Mouse (Mus musculus) stomach, embryonic 14.5 days (tissue): ENCODE measurements around the gene Psmd9. TPM values are rescaled to one million over a fixed set of nuclear protein-coding genes. Genes with fewer than 3 reads are reported as not detected.

Experiments used
- ATAC-seq: fragments of 200-750 bp; cut with Nextera tagmentation; 2 replicates; pipeline ENCODE4 v1.8.0; 2017; ENCODE audit warnings: low read depth, moderate TSS enrichment; ENCODE audit not compliant: insufficient number of reproducible peaks, insufficient read depth, low FRiP score
- H3K27ac ChIP-seq: fragments of 300-500 bp; sonication (generic); 2 replicates; pipeline ENCODE4 v1.5.1; 2014; ENCODE audit warnings: mild to moderate bottlenecking, low read length, moderate library complexity, mixed read lengths
- H3K27me3 ChIP-seq: fragments of 300-500 bp; sonication (generic); 2 replicates; pipeline ENCODE4 v1.6.1; 2014; ENCODE audit warnings: low read length, control low read depth, mixed read lengths; ENCODE audit not compliant: control insufficient read depth, insufficient read depth
- H3K36me3 ChIP-seq: fragments of 300-500 bp; sonication (generic); 2 replicates; pipeline ENCODE4 v1.6.1; 2014; ENCODE audit warnings: mild to moderate bottlenecking, control low read depth, low read length, moderate library complexity, mixed read lengths; ENCODE audit not compliant: control insufficient read depth, insufficient read depth
- H3K4me1 ChIP-seq: fragments of 300-500 bp; sonication (generic); 2 replicates; pipeline ENCODE4 v1.6.1; 2014; ENCODE audit warnings: low read length, control low read depth, mixed read lengths; ENCODE audit not compliant: control insufficient read depth, insufficient read depth
- H3K4me2 ChIP-seq: fragments of 300-500 bp; sonication (generic); replicated peaks from 2 replicates; pipeline ENCODE4 v1.6.1; 2014; ENCODE audit warnings: low read depth, low read length, control low read depth
- H3K4me3 ChIP-seq: fragments of 300-500 bp; sonication (generic); 2 replicates; pipeline ENCODE4 v1.5.1; 2014; ENCODE audit warnings: low read depth, low read length, control low read depth
- H3K9ac ChIP-seq: fragments of 300-500 bp; sonication (generic); replicated peaks from 2 replicates; pipeline ENCODE4 v1.6.1; 2014; ENCODE audit warnings: low read depth, mild to moderate bottlenecking, control low read depth, low read length, moderate library complexity, mixed read lengths
- H3K9me3 ChIP-seq: fragments of 300-500 bp; sonication (generic); 2 replicates; pipeline ENCODE4 v1.6.1; 2016; ENCODE audit warnings: low read depth, low read length, control low read depth; ENCODE audit not compliant: control insufficient read depth
- WGBS: fragments of 180-500 bp; shearing (Covaris S2); extraction: QIAGEN DNeasy Blood & Tissue Kit; methylation state at CpG from one replicate; pipeline ENCODE4 v1.1.7; 2014; 5-methylcytosine and 5-hydroxymethylcytosine counted together
- polyA plus RNA-seq: library from polyadenylated mRNA; unstranded; fragments of >200 nt; fragmentation: Nextera tagmentation; extraction: Ambion mirVana; gene quantifications from 2 replicates; pipeline ENCODE4 v1.2.1, GENCODE M21; 2014

The Psmd9 gene
- polyA plus RNA-seq, 1 experiment from 2014 or later, result 82.3 TPM

- H3K36me3 ChIP-seq, result peaks cover 7% of the 10 kb centered on the region; the same call in 1 of the 2 replicates
- no peak overlapping the region for H3K4me2 ChIP-seq
- 88% methylated on average over 9 of the region's 9 CpGs for WGBS
- peaks cover 31% of the 10 kb centered on the region for H3K4me1 ChIP-seq
- H3K9me3 ChIP-seq, result no peaks in the 10 kb centered on the region
- H3K4me3 ChIP-seq, result no peak overlapping the region
- no peak for ATAC-seq
- no peak overlapping the region for H3K9ac ChIP-seq
- H3K27me3 ChIP-seq, result no peaks in the 10 kb centered on the region
- no peak overlapping the region for H3K27ac ChIP-seq
Observed at GRCm38 (mm10) chr5:123130030-123130813, 39.0 kb upstream of the Psmd9 start.

DNA sequence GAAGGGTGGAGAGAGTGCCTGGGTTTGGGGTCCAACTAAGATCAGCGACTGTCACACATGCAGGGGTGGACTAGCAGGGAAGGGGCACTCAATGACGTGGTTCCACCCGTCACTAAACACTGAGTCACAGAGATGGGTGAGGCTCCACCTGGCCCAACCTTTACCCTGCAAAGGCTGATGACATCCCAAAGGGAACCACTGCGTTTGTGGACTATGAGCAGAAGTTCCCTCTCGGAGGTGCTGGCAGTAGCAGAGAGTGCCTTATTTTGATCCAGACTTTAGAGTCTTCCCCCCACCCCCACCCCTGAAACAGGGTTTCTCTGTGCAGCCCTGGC lies 38.4 kb upstream of the Psmd9 start:
- H3K4me1 ChIP-seq, result peaks cover 36% of the 10 kb centered on the region
- no peak for ATAC-seq

GRCm38 (mm10) chr5:123132308-123133071 lies 36.7 kb upstream of the Psmd9 start, which contains the start of gene Rhof:
TSS of gene Rhof (minus strand) at chr5:123132692.
- ATAC-seq, result peak; percentile 25; the same call in 1 of the 2 replicates
- peak within 1 kb of the TSS; percentile 31 for H3K4me3 ChIP-seq

More for the DNA sequence above, 38.4 kb upstream of the Psmd9 start:
- Histone ChIP-seq H3K36me3 (peaks cover 7% of the 10 kb centered on the region; the same call in 1 of the 2 replicates), H3K27ac (no peak overlapping the region), H3K9ac (no peak overlapping the region), H3K4me3 (no peak overlapping the region), H3K4me2 (no peak overlapping the region), H3K9me3 (no peaks in the 10 kb centered on the region), H3K27me3 (no peaks in the 10 kb centered on the region)
- WGBS, result 80% methylated on average over 5 of the region's 5 CpGs

DNA sequence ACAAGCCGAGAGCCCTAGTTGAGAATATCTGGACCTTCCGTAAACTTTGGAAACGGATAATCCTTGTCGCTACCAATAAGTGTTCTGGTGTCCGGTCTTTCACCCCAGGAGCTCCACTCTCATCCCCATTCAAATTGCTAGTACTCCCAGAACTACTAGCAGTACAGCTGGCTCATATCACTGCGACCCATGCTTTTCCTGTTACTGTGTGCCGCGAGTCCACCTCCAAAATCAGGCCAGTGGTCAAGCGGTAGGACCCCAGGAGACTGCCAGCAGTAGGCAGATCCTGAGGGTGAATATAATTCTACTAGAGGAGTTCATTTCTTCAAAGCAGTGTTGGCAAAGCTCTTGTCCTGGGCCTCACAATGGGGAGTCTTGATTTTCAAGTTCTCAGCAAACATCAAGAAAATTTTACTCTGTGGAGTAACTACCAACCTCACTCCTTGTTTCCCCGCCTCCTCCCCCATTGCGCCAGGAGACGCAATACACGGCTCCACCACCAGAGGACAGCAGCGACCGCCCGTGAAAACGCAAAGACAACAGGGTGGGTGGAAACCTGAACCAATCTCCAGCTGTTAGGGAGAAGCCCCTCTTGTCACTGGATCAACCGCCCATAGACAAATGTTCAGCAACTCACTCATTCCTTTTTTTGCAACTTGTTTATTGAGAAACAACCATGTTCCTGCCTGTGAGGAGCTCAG lies 36.0 kb upstream of the Psmd9 start:
- peak overlapping the region; percentile 55; the same call in 1 of the 2 replicates for H3K4me2 ChIP-seq
- peaks cover 7% of the 10 kb centered on the region; the same call in 1 of the 2 replicates for H3K36me3 ChIP-seq
- H3K27ac ChIP-seq, result peak overlapping the region; percentile 100
- ATAC-seq, result no peak
- WGBS, result 17% methylated on average over 18 of the region's 18 CpGs
- peaks cover 59% of the 10 kb centered on the region for H3K4me1 ChIP-seq
- H3K27me3 ChIP-seq, result no peaks in the 10 kb centered on the region
- H3K4me3 ChIP-seq, result no peak overlapping the region; the same call in 1 of the 2 replicates
- no peak overlapping the region for H3K9ac ChIP-seq
- no peaks in the 10 kb centered on the region for H3K9me3 ChIP-seq

More at GRCm38 (mm10) chr5:123132308-123133071, 36.7 kb upstream of the Psmd9 start, which contains the start of gene Rhof:
- Histone ChIP-seq H3K27me3 (no peaks in the 10 kb centered on the region), H3K9me3 (no peaks in the 10 kb centered on the region), H3K27ac (peak within 1 kb of the TSS; percentile 100), H3K4me2 (peak within 1 kb of the TSS; percentile 55), H3K9ac (0 out of 2 replicates have a peak within 1 kb of the TSS, but pooled peaks have one; percentile 26), H3K36me3 (peaks cover 7% of the 10 kb centered on the region; the same call in 1 of the 2 replicates), H3K4me1 (peaks cover 51% of the 10 kb centered on the region)
- WGBS, result 6% methylated on average over 44 of the region's 44 CpGs

DNA sequence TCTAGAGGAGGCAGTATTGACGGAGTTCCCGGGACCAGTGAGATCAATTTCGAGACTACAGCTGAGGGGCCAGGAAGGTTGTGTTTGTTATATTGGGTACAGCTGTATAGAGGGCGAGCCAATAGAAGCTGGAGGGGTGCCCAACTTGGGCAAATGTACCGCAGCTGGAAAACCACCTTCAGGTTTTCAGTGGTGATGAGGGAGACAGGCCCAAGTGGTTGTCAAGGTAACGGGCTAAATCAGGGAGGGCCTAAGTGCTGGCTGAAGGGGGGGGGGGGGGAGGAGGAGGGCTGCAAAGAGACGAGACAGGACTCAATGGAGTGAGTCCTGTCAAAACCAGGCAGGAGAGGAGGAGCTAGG lies 35.4 kb upstream of the Psmd9 start:
- no peak for ATAC-seq
- Histone ChIP-seq H3K4me3 (no peak overlapping the region; the same call in 1 of the 2 replicates), H3K36me3 (peaks cover 7% of the 10 kb centered on the region; the same call in 1 of the 2 replicates), H3K9ac (no peak overlapping the region), H3K27ac (peak overlapping the region; percentile 100; the same call in 1 of the 2 replicates), H3K27me3 (no peaks in the 10 kb centered on the region), H3K4me2 (peak overlapping the region; percentile 55; the same call in 1 of the 2 replicates), H3K9me3 (no peaks in the 10 kb centered on the region), H3K4me1 (peaks cover 60% of the 10 kb centered on the region)
- WGBS, result 20% methylated on average over 7 of the region's 7 CpGs

GRCm38 (mm10) chr5:123134186-123134874 lies 34.9 kb upstream of the Psmd9 start:
- Histone ChIP-seq H3K27me3 (no peaks in the 10 kb centered on the region), H3K27ac (peak overlapping the region; percentile 100), H3K9me3 (no peaks in the 10 kb centered on the region), H3K4me2 (peak overlapping the region; percentile 100), H3K4me1 (peaks cover 60% of the 10 kb centered on the region), H3K36me3 (peaks cover 7% of the 10 kb centered on the region; the same call in 1 of the 2 replicates), H3K4me3 (no peak overlapping the region), H3K9ac (no peak overlapping the region; the same call in 1 of the 2 replicates)
- no peak for ATAC-seq
- WGBS, result 24% methylated on average over 13 of the region's 13 CpGs

DNA sequence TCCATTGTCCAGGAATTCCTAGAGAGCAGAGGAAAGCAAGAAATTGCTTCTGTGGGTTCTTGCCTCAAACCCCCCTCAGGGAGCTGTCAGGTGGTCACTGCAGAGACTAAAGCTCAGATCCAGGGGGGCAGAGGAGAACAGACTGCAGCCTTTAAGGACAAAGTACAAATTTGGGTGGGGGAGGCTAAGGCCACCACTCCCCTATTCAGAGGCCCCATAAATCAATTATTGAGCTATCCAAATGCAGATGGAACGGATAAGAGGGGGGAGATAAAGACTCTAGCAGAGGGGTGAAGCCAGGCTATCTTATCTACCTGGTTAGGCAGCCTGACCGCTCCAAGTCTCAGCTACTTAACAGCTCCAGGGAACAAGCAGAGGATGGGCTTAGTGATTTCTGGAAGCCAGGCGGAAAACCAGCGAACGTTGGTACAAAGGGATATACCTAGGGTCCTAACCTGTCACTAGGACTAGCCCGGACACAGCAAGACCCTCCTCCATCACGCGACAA lies 34.3 kb upstream of the Psmd9 start:
- 18% methylated on average over 8 of the region's 8 CpGs for WGBS
- Histone ChIP-seq H3K9me3 (no peaks in the 10 kb centered on the region), H3K4me2 (peak overlapping the region; percentile 100), H3K27ac (peak overlapping the region; percentile 100), H3K4me1 (peaks cover 60% of the 10 kb centered on the region), H3K9ac (peak overlapping the region; percentile 31), H3K4me3 (peak overlapping the region; percentile 84), H3K36me3 (peaks cover 3% of the 10 kb centered on the region; the same call in 1 of the 2 replicates), H3K27me3 (no peaks in the 10 kb centered on the region)
- no peak for ATAC-seq
